24 mouse cellular contexts compared by ENCODE assay signal in the genomic region with DNA sequence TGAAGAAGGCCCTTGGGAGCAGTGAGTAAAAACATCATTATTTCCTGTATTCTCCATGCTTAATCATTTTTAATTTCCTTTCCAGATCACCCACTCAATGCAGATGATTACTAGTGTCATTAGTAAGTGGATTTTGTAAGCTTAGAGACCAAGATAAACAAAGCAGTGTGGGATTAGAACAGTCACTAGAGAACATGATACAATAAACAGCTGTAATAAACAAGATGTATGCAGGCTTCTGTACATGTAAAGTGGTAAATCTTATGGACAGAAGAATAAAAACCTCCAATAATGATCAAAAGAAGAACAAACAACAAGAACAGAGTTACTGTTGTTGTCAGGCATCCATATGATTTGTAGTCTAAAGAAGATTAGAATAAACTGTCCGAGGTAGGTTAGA.
A peak's percentile ranks its signal among the peaks of the same experiment; 100 is the strongest.
DNase-seq lines count a peak whose midpoint lies in the region; ATAC-seq lines count a peak whose summit lies in the region.
"Had no signal": no experiment of that assay in that cellular context is flagged by ENCODE, and none has a peak within 500 bp of the region (broad histone marks: within the 10 kb centered on the region; RNA-seq: fewer than 3 reads in every experiment).

No protein-coding gene starts in this region.

- H3K4me3 ChIP-seq in kidney, embryonic 14.5 days (ENCODE audit: low read length) = no peak overlapping the region
- H3K4me3 ChIP-seq in kidney, embryonic 16.5 days (ENCODE audit: low read length) = no peak overlapping the region
- H3K4me3 ChIP-seq in neural tube, embryonic 14.5 days (ENCODE audit: low read depth, low read length) = no peak overlapping the region
- H3K4me3 ChIP-seq in neural tube, embryonic 15.5 days (replicated peaks) = no peak overlapping the region
- H3K4me3 ChIP-seq: embryonic facial prominence, embryonic 10.5 days; embryonic facial prominence, embryonic 12.5 days; forebrain, embryonic 13.5 days; forebrain, embryonic 15.5 days had no signal

- H3K27me3 ChIP-seq in kidney, embryonic 14.5 days (ENCODE audit: control insufficient read depth, insufficient read depth, low read length) = no peaks in the 10 kb centered on the region
- H3K27me3 ChIP-seq in kidney, embryonic 16.5 days (ENCODE audit: insufficient read depth, low read length) = no peaks in the 10 kb centered on the region
- H3K27me3 ChIP-seq in neural tube, embryonic 14.5 days (ENCODE audit: control insufficient read depth, insufficient read depth, low read length) = no peaks in the 10 kb centered on the region
- no peaks in the 10 kb centered on the region for H3K27me3 ChIP-seq in neural tube, embryonic 15.5 days (replicated peaks)
- H3K27me3 ChIP-seq: CH12.LX; embryonic facial prominence, embryonic 12.5 days; forebrain, embryonic 13.5 days; forebrain, embryonic 15.5 days; Patski had no signal

- H3K36me3 ChIP-seq in kidney, embryonic 14.5 days (ENCODE audit: control insufficient read depth, insufficient read depth, low read length) = no peaks in the 10 kb centered on the region
- no peaks in the 10 kb centered on the region for H3K36me3 ChIP-seq in kidney, embryonic 16.5 days (ENCODE audit: insufficient read depth, low read length)
- no peaks in the 10 kb centered on the region for H3K36me3 ChIP-seq in neural tube, embryonic 14.5 days (ENCODE audit: control insufficient read depth, insufficient read depth, low read length)
- no peaks in the 10 kb centered on the region for H3K36me3 ChIP-seq in neural tube, embryonic 15.5 days
- H3K36me3 ChIP-seq: embryonic facial prominence, embryonic 10.5 days; embryonic facial prominence, embryonic 12.5 days; forebrain, embryonic 15.5 days; G1E had no signal

- H3K4me2 ChIP-seq in kidney, embryonic 14.5 days (replicated peaks; ENCODE audit: low read depth, low read length) = no peak overlapping the region
- no peak overlapping the region for H3K4me2 ChIP-seq in kidney, embryonic 16.5 days (replicated peaks; ENCODE audit: low read depth, low read length)
- no peak overlapping the region for H3K4me2 ChIP-seq in neural tube, embryonic 14.5 days (ENCODE audit: low read depth, low read length)
- no peak overlapping the region for H3K4me2 ChIP-seq in neural tube, embryonic 15.5 days
- H3K4me2 ChIP-seq: embryonic facial prominence, embryonic 12.5 days; forebrain, embryonic 13.5 days; forebrain, embryonic 15.5 days had no signal

- 68% methylated on average over 1 of the region's 1 CpGs for WGBS in kidney, embryonic 14.5 days
- WGBS in kidney, embryonic 16.5 days = 55% methylated on average over 1 of the region's 1 CpGs
- 62% methylated on average over 1 of the region's 1 CpGs for WGBS in neural tube, embryonic 14.5 days
- 48% methylated on average over 1 of the region's 1 CpGs for WGBS in neural tube, embryonic 15.5 days

- no peak for DNase-seq in kidney, postnatal 14 days
- no peak for DNase-seq in kidney, adult 8-10 months
- DNase-seq: adrenal gland, adult 8-10 months; adrenal gland, postnatal 14 days; adrenal gland, postnatal 36 days; B cell, adult 2 months; cerebellum, adult 11-12 months; cerebellum, adult 2 months; cerebellum, adult 9-10 months; cerebellum, postnatal 10 days; cerebellum, postnatal 25 days had no signal

- no peak overlapping the region for H3K9ac ChIP-seq in kidney, embryonic 14.5 days (ENCODE audit: low read depth, low read length)
- no peak overlapping the region for H3K9ac ChIP-seq in kidney, embryonic 16.5 days (replicated peaks; ENCODE audit: low read length)
- H3K9ac ChIP-seq in neural tube, embryonic 14.5 days (replicated peaks; ENCODE audit: low read depth, low read length) = no peak overlapping the region
- no peak overlapping the region for H3K9ac ChIP-seq in neural tube, embryonic 15.5 days (replicated peaks)
- H3K9ac ChIP-seq: embryonic facial prominence, embryonic 12.5 days; forebrain, embryonic 13.5 days; forebrain, embryonic 15.5 days had no signal

- no peaks in the 10 kb centered on the region for H3K4me1 ChIP-seq in kidney, embryonic 14.5 days (ENCODE audit: control insufficient read depth, insufficient read depth, low read length)
- H3K4me1 ChIP-seq in kidney, embryonic 16.5 days (ENCODE audit: insufficient read depth, low read length) = no peaks in the 10 kb centered on the region
- no peaks in the 10 kb centered on the region for H3K4me1 ChIP-seq in neural tube, embryonic 14.5 days (ENCODE audit: control insufficient read depth, insufficient read depth, low read length)
- no peaks in the 10 kb centered on the region for H3K4me1 ChIP-seq in neural tube, embryonic 15.5 days
- H3K4me1 ChIP-seq: embryonic facial prominence, embryonic 10.5 days; embryonic facial prominence, embryonic 12.5 days; forebrain, embryonic 13.5 days; forebrain, embryonic 15.5 days had no signal

- ATAC-seq in kidney, embryonic 14.5 days (ENCODE audit: low FRiP score, low TSS enrichment) = peak; percentile 55; the same call in 1 of the 2 replicates
- peak; percentile 70; the same call in 1 of the 2 replicates for ATAC-seq in kidney, embryonic 16.5 days (ENCODE audit: low FRiP score, low TSS enrichment)
- peak; percentile 41; the same call in 1 of the 2 replicates for ATAC-seq in neural tube, embryonic 14.5 days (ENCODE audit: low read depth)
- no peak for ATAC-seq in neural tube, embryonic 15.5 days (ENCODE audit: low FRiP score)
- ATAC-seq: activated CD4-positive, CD25-positive, alpha-beta regulatory T cell, adult 4 months; CD4-positive, CD25-positive, alpha-beta regulatory T cell, adult 4 months; forebrain, embryonic 13.5 days; forebrain, embryonic 15.5 days; Patski had no signal

- H3K9me3 ChIP-seq in kidney, embryonic 14.5 days (ENCODE audit: control insufficient read depth, low read length) = no peaks in the 10 kb centered on the region
- no peaks in the 10 kb centered on the region for H3K9me3 ChIP-seq in kidney, embryonic 16.5 days (ENCODE audit: low read length)
- no peaks in the 10 kb centered on the region for H3K9me3 ChIP-seq in neural tube, embryonic 14.5 days (ENCODE audit: control insufficient read depth, low read length)
- H3K9me3 ChIP-seq in neural tube, embryonic 15.5 days (replicated peaks) = no peaks in the 10 kb centered on the region
- H3K9me3 ChIP-seq: embryonic facial prominence, embryonic 10.5 days; embryonic facial prominence, embryonic 12.5 days; forebrain, embryonic 13.5 days; forebrain, embryonic 15.5 days; G1E had no signal

- H3K27ac ChIP-seq in kidney, embryonic 14.5 days (ENCODE audit: low read depth, low read length) = no peak overlapping the region
- H3K27ac ChIP-seq in kidney, embryonic 16.5 days (ENCODE audit: low read length) = no peak overlapping the region
- no peak overlapping the region for H3K27ac ChIP-seq in neural tube, embryonic 14.5 days (ENCODE audit: low read depth, low read length)
- H3K27ac ChIP-seq in neural tube, embryonic 15.5 days (replicated peaks) = no peak overlapping the region
- H3K27ac ChIP-seq: embryonic facial prominence, embryonic 10.5 days; embryonic facial prominence, embryonic 12.5 days; forebrain, embryonic 13.5 days; forebrain, embryonic 15.5 days had no signal
